Mouse (Mus musculus) embryonic facial prominence, embryonic 15.5 days (tissue): ENCODE data around the gene Fut8. TPM values are rescaled to one million over a fixed set of nuclear protein-coding genes. Genes with fewer than 3 reads are reported as not detected.

Source experiments
- ATAC-seq: fragments of 200-750 bp; cut with Nextera tagmentation; 2 replicates; pipeline ENCODE4 v1.8.0; 2017; ENCODE audit warnings: low read depth, moderate TSS enrichment; ENCODE audit not compliant: insufficient number of reproducible peaks, low FRiP score, low TSS enrichment
- H3K27ac ChIP-seq: fragments of 300-500 bp; sonication (generic); replicated peaks from 2 replicates; pipeline ENCODE4 v1.5.1; 2015; ENCODE audit warnings: mild to moderate bottlenecking, inconsistent platforms
- H3K27me3 ChIP-seq: fragments of 300-500 bp; sonication (generic); 2 replicates; pipeline ENCODE4 v1.6.1; 2015; ENCODE audit warnings: inconsistent platforms
- H3K36me3 ChIP-seq: fragments of 300-500 bp; sonication (generic); 2 replicates; pipeline ENCODE4 v1.6.1; 2015; ENCODE audit warnings: mild to moderate bottlenecking, inconsistent platforms
- H3K4me1 ChIP-seq: fragments of 300-500 bp; sonication (generic); 2 replicates; pipeline ENCODE4 v1.6.1; 2015; ENCODE audit warnings: inconsistent platforms
- H3K4me2 ChIP-seq: fragments of 300-500 bp; sonication (generic); replicated peaks from 2 replicates; pipeline ENCODE4 v1.6.1; 2015; ENCODE audit warnings: mild to moderate bottlenecking, inconsistent platforms
- H3K4me3 ChIP-seq: fragments of 300-500 bp; sonication (generic); replicated peaks from 2 replicates; pipeline ENCODE4 v1.5.1; 2015; ENCODE audit warnings: mild to moderate bottlenecking, inconsistent platforms
- H3K9ac ChIP-seq: fragments of 300-500 bp; sonication (generic); 2 replicates; pipeline ENCODE4 v1.6.1; 2015; ENCODE audit warnings: inconsistent platforms
- H3K9me3 ChIP-seq: fragments of 300-500 bp; sonication (generic); replicated peaks from 2 replicates; pipeline ENCODE4 v1.6.1; 2016; ENCODE audit warnings: inconsistent platforms
- WGBS: fragments of 180-500 bp; shearing (Covaris S2); methylation state at CpG from one replicate; pipeline ENCODE4 v1.1.7; 2015; 5-methylcytosine and 5-hydroxymethylcytosine counted together
- polyA plus RNA-seq: library from polyadenylated mRNA; unstranded; fragments of >200 nt; fragmentation: Nextera tagmentation; extraction: Ambion mirVana; gene quantifications from 2 replicates; pipeline ENCODE4 v1.2.1, GENCODE M21; 2015

The Fut8 gene
- polyA plus RNA-seq, 1 experiment from 2014 or later: 23.8 TPM

- no peak for ATAC-seq
- no peak overlapping the region for H3K27ac ChIP-seq
- H3K4me2 ChIP-seq: no peak overlapping the region
- no peaks in the 10 kb centered on the region for H3K36me3 ChIP-seq
- H3K9me3 ChIP-seq: no peaks in the 10 kb centered on the region
- no peaks in the 10 kb centered on the region for H3K27me3 ChIP-seq
- no peak overlapping the region for H3K4me3 ChIP-seq
- H3K9ac ChIP-seq: no peak overlapping the region
- 81% methylated on average over 4 of the region's 4 CpGs for WGBS
- H3K4me1 ChIP-seq: no peaks in the 10 kb centered on the region
Measured at GRCm38 (mm10) chr12:77203136-77203535, 34.8 kb upstream of the Fut8 start.

GRCm38 (mm10) chr12:77206852-77207251 lies 31.1 kb upstream of the Fut8 start:
- Histone ChIP-seq H3K9ac (no peak overlapping the region), H3K27me3 (no peaks in the 10 kb centered on the region), H3K36me3 (no peaks in the 10 kb centered on the region), H3K27ac (no peak overlapping the region), H3K4me2 (no peak overlapping the region), H3K9me3 (no peaks in the 10 kb centered on the region), H3K4me1 (no peaks in the 10 kb centered on the region), H3K4me3 (no peak overlapping the region)
- 72% methylated on average over 5 of the region's 5 CpGs for WGBS
- ATAC-seq: no peak

GRCm38 (mm10) chr12:77208056-77208455 lies 29.9 kb upstream of the Fut8 start:
- no peaks in the 10 kb centered on the region for H3K36me3 ChIP-seq
- no peak overlapping the region for H3K27ac ChIP-seq
- no peak overlapping the region for H3K9ac ChIP-seq
- 97% methylated on average over 2 of the region's 2 CpGs for WGBS
- ATAC-seq: no peak
- no peak overlapping the region for H3K4me2 ChIP-seq
- H3K4me1 ChIP-seq: no peaks in the 10 kb centered on the region
- no peaks in the 10 kb centered on the region for H3K27me3 ChIP-seq
- no peak overlapping the region for H3K4me3 ChIP-seq
- H3K9me3 ChIP-seq: no peaks in the 10 kb centered on the region

- Histone ChIP-seq H3K9me3 (no peaks in the 10 kb centered on the region), H3K9ac (no peak overlapping the region), H3K36me3 (no peaks in the 10 kb centered on the region), H3K4me3 (no peak overlapping the region), H3K27ac (no peak overlapping the region), H3K27me3 (no peaks in the 10 kb centered on the region), H3K4me2 (no peak overlapping the region), H3K4me1 (no peaks in the 10 kb centered on the region)
- WGBS: 80% methylated on average over 5 of the region's 5 CpGs
- ATAC-seq: no peak
Measured at GRCm38 (mm10) chr12:77208576-77209180, 29.2 kb upstream of the Fut8 start.

- 88% methylated on average over 7 of the region's 7 CpGs for WGBS
- H3K9me3 ChIP-seq: no peaks in the 10 kb centered on the region
Measured at GRCm38 (mm10) chr12:77211695-77212208, 26.2 kb upstream of the Fut8 start.

GRCm38 (mm10) chr12:77213896-77214564 lies 23.9 kb upstream of the Fut8 start:
- H3K27me3 ChIP-seq: no peaks in the 10 kb centered on the region
- H3K9me3 ChIP-seq: no peaks in the 10 kb centered on the region
- no peak overlapping the region for H3K9ac ChIP-seq
- no peak overlapping the region for H3K4me3 ChIP-seq
- no peaks in the 10 kb centered on the region for H3K36me3 ChIP-seq
- no peaks in the 10 kb centered on the region for H3K4me1 ChIP-seq
- no peak for ATAC-seq
- no peak overlapping the region for H3K27ac ChIP-seq
- H3K4me2 ChIP-seq: no peak overlapping the region
- 74% methylated on average over 6 of the region's 6 CpGs for WGBS

More at GRCm38 (mm10) chr12:77211695-77212208, 26.2 kb upstream of the Fut8 start:
- Histone ChIP-seq H3K4me3 (no peak overlapping the region), H3K4me1 (no peaks in the 10 kb centered on the region), H3K27me3 (no peaks in the 10 kb centered on the region), H3K9ac (no peak overlapping the region), H3K4me2 (no peak overlapping the region), H3K36me3 (no peaks in the 10 kb centered on the region), H3K27ac (no peak overlapping the region)
- no peak for ATAC-seq

GRCm38 (mm10) chr12:77214565-77214909 lies 23.4 kb upstream of the Fut8 start:
- no peaks in the 10 kb centered on the region for H3K27me3 ChIP-seq
- H3K4me1 ChIP-seq: no peaks in the 10 kb centered on the region
- H3K4me2 ChIP-seq: no peak overlapping the region
- H3K9me3 ChIP-seq: no peaks in the 10 kb centered on the region
- no peaks in the 10 kb centered on the region for H3K36me3 ChIP-seq
- ATAC-seq: no peak
- WGBS: 80% methylated on average over 3 of the region's 3 CpGs
- H3K9ac ChIP-seq: no peak overlapping the region
- no peak overlapping the region for H3K27ac ChIP-seq
- no peak overlapping the region for H3K4me3 ChIP-seq

GRCm38 (mm10) chr12:77216511-77217192 lies 21.3 kb upstream of the Fut8 start:
- Histone ChIP-seq H3K36me3 (no peaks in the 10 kb centered on the region), H3K4me1 (no peaks in the 10 kb centered on the region), H3K9me3 (no peaks in the 10 kb centered on the region), H3K4me3 (no peak overlapping the region), H3K9ac (no peak overlapping the region), H3K27ac (no peak overlapping the region), H3K27me3 (no peaks in the 10 kb centered on the region), H3K4me2 (no peak overlapping the region)
- 70% methylated on average over 11 of the region's 11 CpGs for WGBS
- ATAC-seq: no peak

- H3K9ac ChIP-seq: no peak overlapping the region
- no peaks in the 10 kb centered on the region for H3K27me3 ChIP-seq
- no peaks in the 10 kb centered on the region for H3K9me3 ChIP-seq
- no peaks in the 10 kb centered on the region for H3K36me3 ChIP-seq
- no peak for ATAC-seq
- no peak overlapping the region for H3K4me3 ChIP-seq
- no peak overlapping the region for H3K27ac ChIP-seq
- H3K4me1 ChIP-seq: no peaks in the 10 kb centered on the region
- H3K4me2 ChIP-seq: no peak overlapping the region
- 59% methylated on average over 5 of the region's 5 CpGs for WGBS
Measured at GRCm38 (mm10) chr12:77220616-77221015, 17.3 kb upstream of the Fut8 start.

GRCm38 (mm10) chr12:77222272-77222874 lies 15.6 kb upstream of the Fut8 start:
- H3K36me3 ChIP-seq: no peaks in the 10 kb centered on the region
- no peaks in the 10 kb centered on the region for H3K4me1 ChIP-seq
- no peaks in the 10 kb centered on the region for H3K27me3 ChIP-seq
- H3K27ac ChIP-seq: no peak overlapping the region
- ATAC-seq: no peak
- H3K9me3 ChIP-seq: no peaks in the 10 kb centered on the region
- 83% methylated on average over 6 of the region's 6 CpGs for WGBS
- no peak overlapping the region for H3K4me2 ChIP-seq
- no peak overlapping the region for H3K4me3 ChIP-seq
- H3K9ac ChIP-seq: no peak overlapping the region

- Histone ChIP-seq H3K9ac (no peak overlapping the region), H3K27me3 (no peaks in the 10 kb centered on the region), H3K4me1 (no peaks in the 10 kb centered on the region), H3K4me2 (no peak overlapping the region), H3K36me3 (no peaks in the 10 kb centered on the region), H3K4me3 (no peak overlapping the region), H3K27ac (no peak overlapping the region), H3K9me3 (no peaks in the 10 kb centered on the region)
- WGBS: 80% methylated on average over 3 of the region's 3 CpGs
- no peak for ATAC-seq
Measured at GRCm38 (mm10) chr12:77223595-77223994, 14.3 kb upstream of the Fut8 start.
